Mouse (Mus musculus): Measurements from ENCODE around the gene Sh3kbp1.

GRCm38 (mm10) chrX:159840225-159840624 is 213.2 kb downstream of the Sh3kbp1 start:
- TF ChIP-seq EP300 (IDR thresholded peaks at IDR 0.05; ENCODE audit: low read depth) (no peak), CTCF (IDR thresholded peaks at IDR 0.05; ENCODE audit: low read depth) (no peak)

All from liver, embryonic 14.5 days (tissue).